Mouse (Mus musculus) T-cell, adult 2 months (primary cell): ENCODE results near the gene Actc1.

Experiments
- DNase-seq: peaks from one replicate; pipeline ENCODE4 v3.0.0; 2022; ENCODE audit warnings: low spot score

The Actc1 gene

GRCm38 (mm10) chr2:114049372-114049771 lies 4.0 kb downstream of the Actc1 start:
- DNase-seq: no peak

- DNase-seq: no peak
Measured at GRCm38 (mm10) chr2:114047960-114048611, 5.3 kb downstream of the Actc1 start.

GRCm38 (mm10) chr2:114046151-114046664 lies 7.1 kb downstream of the Actc1 start:
- no peak for DNase-seq

GRCm38 (mm10) chr2:114037926-114038325 lies 15.4 kb downstream of the Actc1 start:
- no peak for DNase-seq

GRCm38 (mm10) chr2:114032259-114032658 lies 21.1 kb downstream of the Actc1 start:
- DNase-seq: peak; percentile 34

- DNase-seq: no peak
Measured at GRCm38 (mm10) chr2:114023383-114023782, 30.0 kb downstream of the Actc1 start.

GRCm38 (mm10) chr2:114020210-114020563 lies 33.2 kb downstream of the Actc1 start:
- no peak for DNase-seq

- DNase-seq: no peak
Measured at GRCm38 (mm10) chr2:114019474-114020209, 33.7 kb downstream of the Actc1 start.

- DNase-seq: no peak
Measured at GRCm38 (mm10) chr2:114018136-114018535, 35.2 kb downstream of the Actc1 start.

GRCm38 (mm10) chr2:114014839-114015238 lies 38.5 kb downstream of the Actc1 start:
- no peak for DNase-seq

- DNase-seq: no peak
Measured at GRCm38 (mm10) chr2:114013846-114014245, 39.5 kb downstream of the Actc1 start.

GRCm38 (mm10) chr2:114013295-114013771 lies 40.0 kb downstream of the Actc1 start, which contains the start of gene Gjd2:
TSS of gene Gjd2 (minus strand) at chr2:114013619.
- DNase-seq: no peak

- no peak for DNase-seq
Measured at GRCm38 (mm10) chr2:114012749-114013211, 40.6 kb downstream of the Actc1 start.

GRCm38 (mm10) chr2:114011838-114012237 lies 41.5 kb downstream of the Actc1 start:
- DNase-seq: no peak

GRCm38 (mm10) chr2:114008321-114008720 lies 45.0 kb downstream of the Actc1 start:
- DNase-seq: no peak

GRCm38 (mm10) chr2:113997484-113997883 lies 55.9 kb downstream of the Actc1 start:
- no peak for DNase-seq
